Mouse (Mus musculus): ENCODE data around the gene Tinag. TPM values are rescaled to one million over a fixed set of nuclear protein-coding genes. Genes with fewer than 3 reads are reported as not detected.
"Not testable (repeated sequence)": the region's sequence is repeated elsewhere in the genome, so short reads cannot be mapped to it uniquely, and the experiment has no call there.

The Tinag gene
- not detected for total RNA-seq (2021)
- long read RNA-seq, experiment 1 = 0 reads
- long read RNA-seq, experiment 2 = 0 reads

GRCm38 (mm10) chr9:77045585-77045984, at the start of gene Tinag:
Gene Tinag (minus strand): TSS chr9:77045794.
- DNase-seq (ENCODE audit: low spot score in 2 of 2) = no peak

DNA sequence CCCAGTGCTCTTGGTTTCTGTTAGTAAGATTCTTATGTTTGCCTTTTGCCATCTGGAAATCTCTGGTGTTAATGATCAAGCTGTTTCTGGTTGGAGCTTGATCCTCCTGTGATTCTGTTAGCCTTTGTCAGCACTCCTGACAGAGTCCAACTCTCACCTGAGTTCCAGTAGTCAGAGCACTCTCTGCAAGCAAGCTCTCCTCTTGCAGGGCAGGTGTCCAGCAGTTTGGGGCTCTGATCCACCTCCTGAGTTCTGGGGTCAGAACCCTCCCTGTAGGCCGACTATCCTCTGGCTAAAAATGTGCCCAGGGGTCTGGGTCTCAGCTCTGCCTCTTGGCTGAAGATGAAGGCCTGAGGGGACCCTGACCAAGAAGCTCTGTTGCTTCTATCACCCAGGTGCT, 37.6 kb upstream of the Tinag start:
- DNase-seq (ENCODE audit: low spot score in 2 of 2) = not testable (repeated sequence)

GRCm38 (mm10) chr9:77071676-77072075, 26.1 kb upstream of the Tinag start:
- no peak for DNase-seq (ENCODE audit: low spot score in 2 of 2)

- no peak for DNase-seq (ENCODE audit: low spot score in 2 of 2)
Observed at GRCm38 (mm10) chr9:77056611-77057010, 11.0 kb upstream of the Tinag start.

DNA sequence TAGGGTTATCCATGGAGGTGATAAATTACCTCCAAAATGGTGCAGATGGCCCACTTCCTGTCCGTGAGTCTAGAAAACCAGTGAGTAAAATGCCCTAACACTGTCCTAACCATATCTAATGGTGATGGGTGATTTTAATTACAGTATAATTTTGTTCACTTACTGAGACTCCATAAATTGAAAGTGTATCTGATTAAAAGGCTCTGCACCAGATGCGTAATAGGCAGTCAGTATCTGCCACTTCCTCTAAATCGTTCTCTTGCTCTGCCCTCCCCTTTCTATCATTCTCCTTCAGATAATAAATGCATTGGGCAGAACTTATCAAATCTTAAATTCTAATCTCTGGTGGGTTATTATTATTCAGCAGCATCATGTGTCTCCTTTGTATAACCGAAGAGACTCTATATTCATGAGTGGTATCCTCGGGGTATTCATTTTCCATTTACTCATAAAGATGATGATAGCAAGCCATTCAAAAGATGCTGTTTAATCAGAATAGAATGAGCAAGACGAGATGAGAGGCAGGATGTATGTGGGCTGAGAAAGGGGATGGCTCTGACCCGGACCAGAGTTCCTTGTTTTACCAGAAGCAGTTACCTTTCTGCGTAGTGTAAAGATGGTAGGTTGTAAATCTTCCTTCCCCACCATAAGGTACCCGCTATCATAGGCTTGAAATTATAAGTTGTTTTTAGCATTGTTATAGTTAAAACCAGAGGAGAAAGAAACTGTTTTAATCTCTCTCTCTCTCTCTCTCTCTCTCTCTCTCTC, 9.0 kb upstream of the Tinag start:
- DNase-seq (ENCODE audit: low spot score in 2 of 2) = no peak

GRCm38 (mm10) chr9:77051406-77051805, 5.8 kb upstream of the Tinag start:
- DNase-seq (ENCODE audit: low spot score in 2 of 2) = no peak

DNA sequence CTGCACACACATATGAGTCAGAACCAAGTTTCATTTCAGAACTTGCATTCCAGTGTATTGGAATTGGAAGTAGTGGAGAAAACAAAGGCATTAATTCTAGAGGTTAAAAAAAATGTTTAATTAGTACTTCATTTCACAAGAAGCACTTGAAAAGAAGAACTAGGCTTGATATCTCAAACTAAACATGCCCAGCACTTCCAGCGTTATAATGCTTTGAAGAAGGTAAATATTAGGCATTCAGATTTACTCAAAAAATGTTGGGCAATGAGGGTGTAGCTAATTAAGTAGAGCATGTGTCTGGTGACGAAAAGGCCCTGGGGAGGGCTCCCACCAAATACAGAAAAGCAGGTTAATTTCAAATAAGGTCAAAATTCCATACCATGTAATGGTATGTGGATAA, 4.1 kb upstream of the Tinag start:
- no peak for DNase-seq (ENCODE audit: low spot score in 2 of 2)

- no peak for DNase-seq (ENCODE audit: low spot score in 2 of 2)
Observed at GRCm38 (mm10) chr9:77046067-77046715, 597 bp upstream of the Tinag start.

DNA sequence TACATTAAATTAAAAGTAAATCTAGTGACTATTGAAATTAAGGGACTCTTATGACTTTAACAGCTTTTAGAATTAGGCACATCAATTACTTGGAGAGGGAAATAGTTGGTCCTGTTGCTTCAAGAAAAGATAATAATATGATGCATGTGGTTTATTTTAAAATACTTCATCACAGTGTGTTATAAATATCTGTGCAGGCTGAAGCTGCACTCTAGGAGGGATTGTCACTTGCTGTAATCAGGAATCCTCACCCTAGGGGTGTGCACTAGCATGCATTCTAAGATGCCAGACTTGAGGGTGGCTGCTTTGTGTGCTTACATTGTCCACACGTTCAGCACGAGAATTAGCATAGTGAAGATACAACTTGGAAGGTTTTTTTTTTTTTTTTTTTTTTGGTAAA, 10.2 kb downstream of the Tinag start:
- DNase-seq (ENCODE audit: low spot score in 2 of 2) = no peak

- no peak for DNase-seq (ENCODE audit: low spot score in 2 of 2)
Observed at GRCm38 (mm10) chr9:77032430-77033154, 13.0 kb downstream of the Tinag start.

DNA sequence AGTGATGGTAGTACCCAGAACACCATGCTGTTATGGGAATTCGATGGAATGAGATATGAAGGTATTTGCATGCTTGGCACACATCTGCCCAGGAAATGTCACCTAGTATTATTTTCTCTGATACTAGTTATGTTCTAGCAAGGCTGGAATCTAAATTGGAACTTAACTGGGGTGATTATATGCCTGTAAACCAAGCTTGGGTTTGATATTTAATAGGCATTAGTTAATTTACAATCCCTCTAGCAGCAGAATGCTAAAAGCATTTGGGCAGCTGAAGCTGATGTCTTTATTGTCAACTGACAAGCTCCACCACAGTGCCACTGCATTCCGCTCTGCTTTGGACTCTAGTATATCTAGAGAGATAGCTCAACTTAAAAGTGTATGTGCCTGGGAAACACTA, 20.3 kb downstream of the Tinag start:
- no peak for DNase-seq (ENCODE audit: low spot score in 2 of 2)

DNA sequence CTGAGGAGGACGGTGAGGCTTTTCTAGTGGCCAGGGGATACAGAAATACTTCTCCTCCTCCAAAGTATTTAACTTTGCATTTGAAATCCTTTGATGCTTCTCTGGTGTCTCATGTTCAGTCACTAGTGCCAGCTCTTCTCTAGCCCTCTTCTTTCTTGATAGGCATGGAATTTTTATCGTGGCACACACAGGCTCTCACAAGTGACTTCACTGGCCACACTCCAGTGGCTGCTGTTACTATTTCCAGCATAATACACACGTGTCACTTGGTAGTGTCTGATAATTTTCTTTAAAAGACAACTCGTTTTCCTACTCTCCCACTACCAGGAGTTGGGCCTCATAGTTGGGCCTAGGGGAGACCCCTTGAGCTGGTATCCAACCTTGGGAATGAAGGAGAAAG, 26.7 kb downstream of the Tinag start:
- no peak for DNase-seq (ENCODE audit: low spot score in 2 of 2)

DNA sequence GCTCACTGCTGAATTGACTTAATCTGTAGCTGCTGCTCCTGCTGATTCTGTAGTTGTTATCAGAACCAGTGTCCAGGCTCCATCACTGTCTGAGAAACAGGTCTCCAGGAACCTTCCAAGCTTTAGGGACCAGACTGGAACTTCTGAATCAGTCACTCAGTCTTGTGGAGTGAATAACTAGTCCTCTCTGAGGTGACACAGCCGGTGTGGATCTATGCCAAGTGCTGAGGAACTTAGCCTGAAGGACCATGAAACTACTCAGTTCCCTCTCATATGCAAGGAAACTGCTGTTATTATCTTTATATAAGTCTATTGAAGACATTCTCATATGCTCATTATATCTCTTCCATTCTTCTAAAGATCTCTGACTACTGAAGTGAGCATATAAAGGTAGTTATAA, 49.6 kb downstream of the Tinag start:
- DNase-seq (ENCODE audit: low spot score in 2 of 2) = no peak

DNA sequence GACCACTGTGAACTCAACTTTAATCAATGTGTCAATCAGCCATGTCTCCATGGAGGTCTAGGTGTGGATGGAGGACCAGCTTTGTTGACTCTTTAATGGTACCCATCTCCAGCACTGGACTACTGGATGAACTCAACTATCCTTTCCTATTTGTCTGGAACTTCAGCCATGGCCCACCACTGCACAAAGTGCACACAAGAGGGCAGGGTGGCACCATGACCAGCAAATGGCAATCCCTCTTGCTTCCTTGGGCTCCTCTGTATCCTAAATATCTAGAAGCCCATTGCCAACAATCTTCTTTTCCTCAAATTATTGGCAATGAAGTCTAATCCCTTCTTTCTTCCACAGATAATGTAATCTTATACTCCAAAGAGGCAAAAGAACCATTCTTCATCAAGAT, 55.6 kb downstream of the Tinag start:
- no peak for DNase-seq (ENCODE audit: low spot score in 2 of 2)

DNA sequence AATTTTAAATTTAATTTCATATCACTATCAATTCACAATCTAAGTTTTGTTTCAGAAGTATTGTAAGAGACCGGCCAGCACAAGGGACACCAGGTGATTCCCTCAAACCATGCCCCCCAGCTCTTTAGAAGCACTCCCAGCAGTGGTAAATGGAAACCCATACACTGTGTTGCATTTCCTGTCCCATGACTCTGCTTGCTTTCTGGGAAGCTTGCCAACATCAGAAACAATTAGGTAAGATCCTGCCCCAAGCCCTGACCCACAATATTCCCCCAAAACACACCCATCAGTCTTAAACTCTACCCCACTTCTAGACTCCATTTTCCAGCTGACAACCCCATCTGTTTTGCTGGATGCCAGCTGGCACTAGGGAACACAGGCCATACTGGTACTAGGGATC, 110.8 kb downstream of the Tinag start:
- DNase-seq (ENCODE audit: low spot score in 2 of 2) = no peak

GRCm38 (mm10) chr9:76915093-76915661, 130.4 kb downstream of the Tinag start:
- no peak for DNase-seq (ENCODE audit: low spot score in 2 of 2)

Measured in gastrocnemius, postnatal 4 days (tissue).